Mouse (Mus musculus): ENCODE results near the gene Cdc37. TPM values are rescaled to one million over a fixed set of nuclear protein-coding genes. Genes with fewer than 3 reads are reported as not detected.
A peak's percentile ranks its signal among the peaks of the same experiment; 100 is the strongest.

The Cdc37 gene
- polyA plus RNA-seq, 1 experiment from 2014 or later: 223 TPM

GRCm38 (mm10) chr9:21165041-21165951 lies 15.5 kb upstream of the Cdc37 start, which contains the start of gene Pde4a:
TSS of gene Pde4a (plus strand) at chr9:21165714.
- H3K27ac ChIP-seq: no peak within 1 kb of the TSS
- peak; percentile 30 for ATAC-seq (ENCODE audit: low FRiP score)
- H3K27me3 ChIP-seq: peaks cover 72% of the 10 kb centered on the region
- WGBS: under 1% methylated on average over 76 of the region's 86 CpGs
- H3K9me3 ChIP-seq: no peaks in the 10 kb centered on the region
- peak within 1 kb of the TSS; percentile 46 for H3K4me3 ChIP-seq
- peak within 1 kb of the TSS; percentile 68 for H3K9ac ChIP-seq
- H3K4me1 ChIP-seq (replicated peaks): peaks cover 51% of the 10 kb centered on the region
- H3K36me3 ChIP-seq: no peaks in the 10 kb centered on the region
- peak within 1 kb of the TSS; percentile 69 for H3K4me2 ChIP-seq

- no peak for ATAC-seq (ENCODE audit: low FRiP score)
- H3K4me2 ChIP-seq: peak overlapping the region; percentile 40
- peak overlapping the region; percentile 46 for H3K4me3 ChIP-seq
- peaks cover 73% of the 10 kb centered on the region for H3K27me3 ChIP-seq
- H3K27ac ChIP-seq: no peak overlapping the region
- peaks cover 51% of the 10 kb centered on the region for H3K4me1 ChIP-seq (replicated peaks)
- under 1% methylated on average over 26 of the region's 26 CpGs for WGBS
- H3K36me3 ChIP-seq: no peaks in the 10 kb centered on the region
- H3K9me3 ChIP-seq: no peaks in the 10 kb centered on the region
- H3K9ac ChIP-seq: no peak overlapping the region; the same call in 1 of the 2 replicates
Measured at GRCm38 (mm10) chr9:21164072-21164471, 14.3 kb upstream of the Cdc37 start.

- no peak overlapping the region for H3K4me3 ChIP-seq
- H3K4me2 ChIP-seq: no peak overlapping the region; the same call in 1 of the 2 replicates
- H3K9ac ChIP-seq: no peak overlapping the region
- H3K9me3 ChIP-seq: no peaks in the 10 kb centered on the region
- no peaks in the 10 kb centered on the region for H3K36me3 ChIP-seq
- no peak for ATAC-seq (ENCODE audit: low FRiP score)
- peaks cover 76% of the 10 kb centered on the region for H3K27me3 ChIP-seq
- 38% methylated on average over 11 of the region's 11 CpGs for WGBS
- H3K27ac ChIP-seq: no peak overlapping the region
- H3K4me1 ChIP-seq (replicated peaks): peaks cover 45% of the 10 kb centered on the region
Measured at GRCm38 (mm10) chr9:21163086-21164050, 13.6 kb upstream of the Cdc37 start.

GRCm38 (mm10) chr9:21161209-21161909 lies 11.6 kb upstream of the Cdc37 start:
- Histone ChIP-seq H3K9me3 (no peaks in the 10 kb centered on the region), H3K27me3 (peaks cover 58% of the 10 kb centered on the region), H3K4me1 (replicated peaks) (peaks cover 32% of the 10 kb centered on the region), H3K4me2 (peak overlapping the region; percentile 71), H3K4me3 (peak overlapping the region; percentile 50), H3K27ac (0 out of 2 replicates have a peak overlapping the region, but pooled peaks have one; percentile 30), H3K9ac (peak overlapping the region; percentile 79), H3K36me3 (no peaks in the 10 kb centered on the region)
- ATAC-seq (ENCODE audit: low FRiP score): peak; percentile 60
- WGBS: under 1% methylated on average over 52 of the region's 52 CpGs

- H3K4me3 ChIP-seq: no peak overlapping the region
- no peaks in the 10 kb centered on the region for H3K36me3 ChIP-seq
- 84% methylated on average over 3 of the region's 3 CpGs for WGBS
- H3K4me2 ChIP-seq: no peak overlapping the region
- no peak overlapping the region for H3K27ac ChIP-seq
- ATAC-seq (ENCODE audit: low FRiP score): no peak
- no peaks in the 10 kb centered on the region for H3K9me3 ChIP-seq
- peaks cover 22% of the 10 kb centered on the region for H3K27me3 ChIP-seq
- H3K4me1 ChIP-seq (replicated peaks): peaks cover 13% of the 10 kb centered on the region
- H3K9ac ChIP-seq: no peak overlapping the region
Measured at GRCm38 (mm10) chr9:21154787-21155186, 5.0 kb upstream of the Cdc37 start.

- 22% methylated on average over 5 of the region's 5 CpGs for WGBS
- H3K4me1 ChIP-seq (replicated peaks): peaks cover 18% of the 10 kb centered on the region
- peak overlapping the region; percentile 50 for H3K4me2 ChIP-seq
- no peak for ATAC-seq (ENCODE audit: low FRiP score)
- H3K4me3 ChIP-seq: peak overlapping the region; percentile 25; the same call in 1 of the 2 replicates
- H3K9ac ChIP-seq: peak overlapping the region; percentile 49
- H3K27me3 ChIP-seq: peaks cover 22% of the 10 kb centered on the region
- no peaks in the 10 kb centered on the region for H3K36me3 ChIP-seq
- no peaks in the 10 kb centered on the region for H3K9me3 ChIP-seq
- H3K27ac ChIP-seq: no peak overlapping the region
Measured at GRCm38 (mm10) chr9:21153833-21154232, 4.1 kb upstream of the Cdc37 start.

- no peak for ATAC-seq (ENCODE audit: low FRiP score)
- Histone ChIP-seq H3K36me3 (no peaks in the 10 kb centered on the region), H3K27ac (no peak overlapping the region), H3K4me3 (peak overlapping the region; percentile 25), H3K9ac (peak overlapping the region; percentile 49), H3K27me3 (peaks cover 19% of the 10 kb centered on the region), H3K4me1 (replicated peaks) (peaks cover 23% of the 10 kb centered on the region), H3K4me2 (peak overlapping the region; percentile 50), H3K9me3 (no peaks in the 10 kb centered on the region)
- WGBS: 2% methylated on average over 12 of the region's 12 CpGs
Measured at GRCm38 (mm10) chr9:21153331-21153730, 3.5 kb upstream of the Cdc37 start.

- H3K9ac ChIP-seq: no peak overlapping the region
- no peak for ATAC-seq (ENCODE audit: low FRiP score)
Measured at GRCm38 (mm10) chr9:21152715-21153114, 2.9 kb upstream of the Cdc37 start.

GRCm38 (mm10) chr9:21149077-21149653 lies 617 bp downstream of the Cdc37 start:
- H3K4me3 ChIP-seq: peak overlapping the region; percentile 83
- H3K4me2 ChIP-seq: peak overlapping the region; percentile 94
- H3K27me3 ChIP-seq: peaks cover 16% of the 10 kb centered on the region
- ATAC-seq (ENCODE audit: low FRiP score): no peak
- H3K4me1 ChIP-seq (replicated peaks): peaks cover 52% of the 10 kb centered on the region
- peak overlapping the region; percentile 91 for H3K9ac ChIP-seq
- H3K27ac ChIP-seq: peak overlapping the region; percentile 83
- H3K9me3 ChIP-seq: no peaks in the 10 kb centered on the region
- WGBS: 11% methylated on average over 8 of the region's 8 CpGs
- H3K36me3 ChIP-seq: peaks cover 25% of the 10 kb centered on the region

More at GRCm38 (mm10) chr9:21152715-21153114, 2.9 kb upstream of the Cdc37 start:
- Histone ChIP-seq H3K9me3 (no peaks in the 10 kb centered on the region), H3K36me3 (no peaks in the 10 kb centered on the region), H3K4me3 (peak overlapping the region; percentile 25; the same call in 1 of the 2 replicates), H3K27ac (no peak overlapping the region), H3K27me3 (peaks cover 19% of the 10 kb centered on the region), H3K4me1 (replicated peaks) (peaks cover 29% of the 10 kb centered on the region), H3K4me2 (peak overlapping the region; percentile 50)
- 6% methylated on average over 11 of the region's 11 CpGs for WGBS

GRCm38 (mm10) chr9:21148427-21148826 lies 1.4 kb downstream of the Cdc37 start:
- peaks cover 10% of the 10 kb centered on the region for H3K27me3 ChIP-seq
- peak overlapping the region; percentile 83 for H3K4me3 ChIP-seq
- no peak for ATAC-seq (ENCODE audit: low FRiP score)
- peak overlapping the region; percentile 94 for H3K4me2 ChIP-seq
- H3K9me3 ChIP-seq: no peaks in the 10 kb centered on the region
- peak overlapping the region; percentile 91 for H3K9ac ChIP-seq
- H3K27ac ChIP-seq: no peak overlapping the region
- H3K36me3 ChIP-seq: peaks cover 32% of the 10 kb centered on the region
- peaks cover 48% of the 10 kb centered on the region for H3K4me1 ChIP-seq (replicated peaks)

- Histone ChIP-seq H3K4me1 (replicated peaks) (peaks cover 43% of the 10 kb centered on the region), H3K36me3 (peaks cover 50% of the 10 kb centered on the region), H3K9me3 (no peaks in the 10 kb centered on the region), H3K27ac (no peak overlapping the region), H3K27me3 (no peaks in the 10 kb centered on the region; the same call in 1 of the 2 replicates), H3K4me2 (peak overlapping the region; percentile 40), H3K9ac (peak overlapping the region; percentile 51), H3K4me3 (no peak overlapping the region)
- ATAC-seq (ENCODE audit: low FRiP score): no peak
- 58% methylated on average over 10 of the region's 10 CpGs for WGBS
Measured at GRCm38 (mm10) chr9:21146722-21147121, 3.1 kb downstream of the Cdc37 start.
